Mouse (Mus musculus): ENCODE measurements around the gene Ctnna3. TPM values are rescaled to one million over a fixed set of nuclear protein-coding genes. Genes with fewer than 3 reads are reported as not detected.
"Not testable (repeated sequence)": the region's sequence is repeated elsewhere in the genome, so short reads cannot be mapped to it uniquely, and the experiment has no call there.

Gene Ctnna3
- polyA plus RNA-seq, 1 experiment from 2014 or later = 1.7 TPM

GRCm38 (mm10) chr10:64181696-64182095 is 751.8 kb downstream of the Ctnna3 start:
- no peaks in the 10 kb centered on the region for H3K36me3 ChIP-seq (ENCODE audit: control insufficient read depth, insufficient read depth, low read length)
- no peaks in the 10 kb centered on the region for H3K9me3 ChIP-seq (ENCODE audit: control insufficient read depth, low read length)
- H3K27ac ChIP-seq (ENCODE audit: low read depth) = no peak overlapping the region
- H3K4me3 ChIP-seq (ENCODE audit: low read depth, low read length) = no peak overlapping the region
- ATAC-seq (replicated peaks; ENCODE audit: low FRiP score, low TSS enrichment, low read depth) (no peak), DNase-seq (ENCODE audit: low spot score) (no peak)
- WGBS = 88% methylated on average over 13 of the region's 13 CpGs
- no peak overlapping the region for H3K4me2 ChIP-seq (ENCODE audit: low read length)
- H3K27me3 ChIP-seq (replicated peaks; ENCODE audit: control insufficient read depth, insufficient read depth, low read length) = no peaks in the 10 kb centered on the region
- H3K9ac ChIP-seq (ENCODE audit: low read length) = no peak overlapping the region
- H3K4me1 ChIP-seq (replicated peaks; ENCODE audit: control insufficient read depth, insufficient read depth, low read length) = no peaks in the 10 kb centered on the region

DNA sequence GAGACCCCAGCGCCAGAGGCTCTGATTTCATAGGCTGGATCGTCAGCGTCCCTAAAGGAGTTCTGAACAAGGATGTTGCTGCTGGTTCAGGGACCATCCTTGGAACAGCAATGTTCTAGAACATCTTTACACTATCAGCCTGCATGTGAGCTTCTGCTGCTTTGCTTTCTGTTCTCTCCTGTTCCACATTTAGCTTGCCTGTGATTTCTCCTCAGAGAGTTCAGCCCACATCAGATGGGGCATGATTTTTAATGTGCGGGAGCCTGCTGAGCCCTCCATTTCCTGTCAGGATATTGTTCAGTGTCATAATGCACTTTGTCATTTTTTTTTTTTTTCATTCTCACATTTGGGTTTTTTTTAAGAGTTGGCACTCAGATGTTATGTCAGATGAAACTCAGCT is 752.8 kb downstream of the Ctnna3 start:
- H3K9me3 ChIP-seq (ENCODE audit: control insufficient read depth, low read length) = no peaks in the 10 kb centered on the region
- H3K36me3 ChIP-seq (ENCODE audit: control insufficient read depth, insufficient read depth, low read length) = no peaks in the 10 kb centered on the region
- 93% methylated on average over 4 of the region's 4 CpGs for WGBS
- no peak for DNase-seq (ENCODE audit: low spot score)
- no peak overlapping the region for H3K9ac ChIP-seq (ENCODE audit: low read length)
- H3K4me1 ChIP-seq (replicated peaks; ENCODE audit: control insufficient read depth, insufficient read depth, low read length) = no peaks in the 10 kb centered on the region
- no peak for ATAC-seq (replicated peaks; ENCODE audit: low FRiP score, low TSS enrichment, low read depth)
- H3K4me2 ChIP-seq (ENCODE audit: low read length) = no peak overlapping the region
- no peaks in the 10 kb centered on the region for H3K27me3 ChIP-seq (replicated peaks; ENCODE audit: control insufficient read depth, insufficient read depth, low read length)
- H3K4me3 ChIP-seq (ENCODE audit: low read depth, low read length) = no peak overlapping the region
- no peak overlapping the region for H3K27ac ChIP-seq (ENCODE audit: low read depth)

- ATAC-seq (replicated peaks; ENCODE audit: low FRiP score, low TSS enrichment, low read depth) = no peak
Observed at GRCm38 (mm10) chr10:64188046-64188445, 758.1 kb downstream of the Ctnna3 start.

DNA sequence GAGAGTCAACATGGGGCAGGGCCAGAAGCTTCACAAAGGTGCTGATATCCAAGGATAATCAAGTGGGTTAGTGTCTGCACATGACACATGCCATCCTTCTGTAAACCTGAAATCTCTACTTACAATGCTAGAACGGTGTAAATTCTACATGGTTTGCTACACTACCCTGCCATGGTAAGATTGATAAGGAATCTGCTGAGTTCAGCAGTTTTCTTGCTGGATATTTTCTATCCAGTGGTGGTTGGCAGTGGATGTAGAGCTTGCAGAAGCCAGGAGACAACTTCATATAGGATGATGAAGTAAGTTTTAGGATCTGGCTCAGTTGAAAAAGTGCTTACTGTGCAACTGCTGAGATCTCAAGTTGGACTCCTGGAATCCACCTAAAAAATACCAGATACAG is 767.7 kb downstream of the Ctnna3 start:
- H3K4me2 ChIP-seq (ENCODE audit: low read length) = no peak overlapping the region
- ATAC-seq (replicated peaks; ENCODE audit: low FRiP score, low TSS enrichment, low read depth) = no peak
- H3K36me3 ChIP-seq (ENCODE audit: control insufficient read depth, insufficient read depth, low read length) = no peaks in the 10 kb centered on the region
- H3K27me3 ChIP-seq (replicated peaks; ENCODE audit: control insufficient read depth, insufficient read depth, low read length) = no peaks in the 10 kb centered on the region
- no peak overlapping the region for H3K27ac ChIP-seq (ENCODE audit: low read depth)
- DNase-seq (ENCODE audit: low spot score) = no peak
- H3K9me3 ChIP-seq (ENCODE audit: control insufficient read depth, low read length) = no peaks in the 10 kb centered on the region
- H3K4me1 ChIP-seq (replicated peaks; ENCODE audit: control insufficient read depth, insufficient read depth, low read length) = no peaks in the 10 kb centered on the region
- WGBS = 72% methylated on average over 1 of the region's 1 CpGs
- H3K9ac ChIP-seq (ENCODE audit: low read length) = no peak overlapping the region
- no peak overlapping the region for H3K4me3 ChIP-seq (ENCODE audit: low read depth, low read length)

More at GRCm38 (mm10) chr10:64188046-64188445, 758.1 kb downstream of the Ctnna3 start:
- WGBS = 79% methylated on average over 3 of the region's 3 CpGs
- Histone ChIP-seq H3K9me3 (ENCODE audit: control insufficient read depth, low read length) (no peaks in the 10 kb centered on the region), H3K9ac (ENCODE audit: low read length) (no peak overlapping the region), H3K4me1 (replicated peaks; ENCODE audit: control insufficient read depth, insufficient read depth, low read length) (no peaks in the 10 kb centered on the region), H3K36me3 (ENCODE audit: control insufficient read depth, insufficient read depth, low read length) (no peaks in the 10 kb centered on the region), H3K27ac (ENCODE audit: low read depth) (no peak overlapping the region), H3K27me3 (replicated peaks; ENCODE audit: control insufficient read depth, insufficient read depth, low read length) (no peaks in the 10 kb centered on the region), H3K4me2 (ENCODE audit: low read length) (no peak overlapping the region), H3K4me3 (ENCODE audit: low read depth, low read length) (no peak overlapping the region)
- no peak for DNase-seq (ENCODE audit: low spot score)

DNA sequence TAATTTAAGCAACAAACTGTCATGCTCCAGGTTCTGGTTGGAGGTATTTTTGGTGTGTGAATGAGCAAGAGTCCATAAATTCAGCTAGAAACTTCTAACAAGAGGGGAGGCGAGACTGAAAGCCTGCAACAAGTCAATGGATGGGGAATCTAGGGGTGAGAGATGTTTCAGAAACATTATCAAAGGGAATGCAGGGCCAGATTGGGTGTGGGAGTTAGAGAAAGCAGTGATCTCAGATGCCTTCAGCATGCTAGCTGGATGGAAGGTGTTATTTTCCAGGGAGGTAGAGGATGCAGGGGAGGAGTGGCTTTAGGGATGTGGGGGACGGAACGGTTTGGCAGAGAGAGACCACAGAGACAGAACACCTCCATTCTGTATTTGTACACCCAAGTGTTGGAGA is 785.7 kb downstream of the Ctnna3 start:
- Histone ChIP-seq H3K9ac (ENCODE audit: low read length) (no peak overlapping the region), H3K9me3 (ENCODE audit: control insufficient read depth, low read length) (no peaks in the 10 kb centered on the region), H3K4me1 (replicated peaks; ENCODE audit: control insufficient read depth, insufficient read depth, low read length) (no peaks in the 10 kb centered on the region), H3K27me3 (replicated peaks; ENCODE audit: control insufficient read depth, insufficient read depth, low read length) (no peaks in the 10 kb centered on the region), H3K4me3 (ENCODE audit: low read depth, low read length) (no peak overlapping the region), H3K27ac (ENCODE audit: low read depth) (no peak overlapping the region), H3K36me3 (ENCODE audit: control insufficient read depth, insufficient read depth, low read length) (no peaks in the 10 kb centered on the region), H3K4me2 (ENCODE audit: low read length) (no peak overlapping the region)
- 77% methylated on average over 3 of the region's 3 CpGs for WGBS
- DNase-seq (ENCODE audit: low spot score) (no peak), ATAC-seq (replicated peaks; ENCODE audit: low FRiP score, low TSS enrichment, low read depth) (no peak)

DNA sequence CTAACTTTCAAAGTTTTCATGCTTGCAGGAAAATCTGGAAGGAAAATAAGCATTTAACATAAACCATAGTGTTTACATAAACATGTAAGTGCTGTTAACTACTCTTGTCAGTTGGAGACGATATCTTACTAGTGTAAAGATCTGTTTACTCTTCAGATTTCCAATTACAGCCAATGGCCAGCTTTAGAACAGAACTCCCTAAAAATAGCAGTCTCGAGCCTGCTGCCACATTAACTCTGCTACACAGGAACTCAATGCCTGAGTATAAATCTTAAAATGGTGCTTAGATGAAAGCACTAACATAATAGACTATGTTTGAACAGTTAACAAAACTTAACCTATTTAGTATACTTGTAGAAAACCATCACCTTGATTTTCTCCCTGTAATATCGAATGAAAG is 793.1 kb downstream of the Ctnna3 start:
- no peak overlapping the region for H3K9ac ChIP-seq (ENCODE audit: low read length)
- H3K27ac ChIP-seq (ENCODE audit: low read depth) = no peak overlapping the region
- ATAC-seq (replicated peaks; ENCODE audit: low FRiP score, low TSS enrichment, low read depth) (no peak), DNase-seq (ENCODE audit: low spot score) (no peak)
- H3K27me3 ChIP-seq (replicated peaks; ENCODE audit: control insufficient read depth, insufficient read depth, low read length) = no peaks in the 10 kb centered on the region
- H3K4me3 ChIP-seq (ENCODE audit: low read depth, low read length) = no peak overlapping the region
- H3K4me2 ChIP-seq (ENCODE audit: low read length) = no peak overlapping the region; the same call in 1 of the 2 replicates
- WGBS = 32% methylated on average over 3 of the region's 3 CpGs
- no peaks in the 10 kb centered on the region for H3K36me3 ChIP-seq (ENCODE audit: control insufficient read depth, insufficient read depth, low read length)
- no peaks in the 10 kb centered on the region for H3K4me1 ChIP-seq (replicated peaks; ENCODE audit: control insufficient read depth, insufficient read depth, low read length)
- no peaks in the 10 kb centered on the region for H3K9me3 ChIP-seq (ENCODE audit: control insufficient read depth, low read length)

- no peak overlapping the region for H3K9ac ChIP-seq (ENCODE audit: low read length)
- H3K9me3 ChIP-seq (ENCODE audit: control insufficient read depth, low read length) = no peaks in the 10 kb centered on the region
- 95% methylated on average over 9 of the region's 9 CpGs for WGBS
- no peaks in the 10 kb centered on the region for H3K4me1 ChIP-seq (replicated peaks; ENCODE audit: control insufficient read depth, insufficient read depth, low read length)
- no peaks in the 10 kb centered on the region for H3K27me3 ChIP-seq (replicated peaks; ENCODE audit: control insufficient read depth, insufficient read depth, low read length)
- no peak overlapping the region for H3K4me3 ChIP-seq (ENCODE audit: low read depth, low read length)
- ATAC-seq (replicated peaks; ENCODE audit: low FRiP score, low TSS enrichment, low read depth) = no peak
- no peak overlapping the region for H3K4me2 ChIP-seq (ENCODE audit: low read length)
- DNase-seq (ENCODE audit: low spot score) = no peak
- no peak overlapping the region for H3K27ac ChIP-seq (ENCODE audit: low read depth)
- no peaks in the 10 kb centered on the region for H3K36me3 ChIP-seq (ENCODE audit: control insufficient read depth, insufficient read depth, low read length)
Observed at GRCm38 (mm10) chr10:64224007-64224406, 794.1 kb downstream of the Ctnna3 start.

DNA sequence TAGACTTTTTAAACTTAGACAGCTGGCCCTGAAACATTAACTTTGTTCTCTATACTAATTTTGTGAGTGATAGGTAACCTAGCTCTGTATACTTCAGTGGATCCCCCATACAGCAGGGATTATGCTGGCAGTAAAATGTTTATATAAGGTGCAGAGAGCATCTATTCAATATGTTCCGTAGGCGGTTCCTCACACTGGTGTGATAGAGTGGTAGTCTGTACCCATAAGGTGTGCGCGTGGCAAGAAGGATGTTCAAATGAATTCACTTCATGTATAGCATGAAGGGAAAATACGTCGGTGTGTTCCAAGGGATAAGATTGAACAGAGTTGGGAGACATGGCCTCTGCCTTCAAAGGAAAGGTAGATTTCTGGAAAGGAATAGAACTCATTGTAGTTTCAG is 794.5 kb downstream of the Ctnna3 start:
- Histone ChIP-seq H3K27me3 (replicated peaks; ENCODE audit: control insufficient read depth, insufficient read depth, low read length) (no peaks in the 10 kb centered on the region), H3K4me1 (replicated peaks; ENCODE audit: control insufficient read depth, insufficient read depth, low read length) (no peaks in the 10 kb centered on the region)

GRCm38 (mm10) chr10:64225826-64226225 is 795.9 kb downstream of the Ctnna3 start:
- not testable (repeated sequence) for H3K4me1 ChIP-seq (replicated peaks; ENCODE audit: control insufficient read depth, insufficient read depth, low read length); ATAC-seq (replicated peaks; ENCODE audit: low FRiP score, low TSS enrichment, low read depth); H3K9ac ChIP-seq (ENCODE audit: low read length)

More for the DNA sequence above, 794.5 kb downstream of the Ctnna3 start:
- WGBS = 89% methylated on average over 6 of the region's 6 CpGs
- DNase-seq (ENCODE audit: low spot score) (no peak), ATAC-seq (replicated peaks; ENCODE audit: low FRiP score, low TSS enrichment, low read depth) (no peak)
- Histone ChIP-seq H3K36me3 (ENCODE audit: control insufficient read depth, insufficient read depth, low read length) (no peaks in the 10 kb centered on the region), H3K4me2 (ENCODE audit: low read length) (no peak overlapping the region), H3K9me3 (ENCODE audit: control insufficient read depth, low read length) (no peaks in the 10 kb centered on the region), H3K9ac (ENCODE audit: low read length) (no peak overlapping the region), H3K4me3 (ENCODE audit: low read depth, low read length) (no peak overlapping the region), H3K27ac (ENCODE audit: low read depth) (no peak overlapping the region)

More at GRCm38 (mm10) chr10:64225826-64226225, 795.9 kb downstream of the Ctnna3 start:
- not testable (repeated sequence) for H3K27ac ChIP-seq (ENCODE audit: low read depth); DNase-seq (ENCODE audit: low spot score); H3K27me3 ChIP-seq (replicated peaks; ENCODE audit: control insufficient read depth, insufficient read depth, low read length); H3K4me3 ChIP-seq (ENCODE audit: low read depth, low read length); H3K36me3 ChIP-seq (ENCODE audit: control insufficient read depth, insufficient read depth, low read length); H3K9me3 ChIP-seq (ENCODE audit: control insufficient read depth, low read length); H3K4me2 ChIP-seq (ENCODE audit: low read length)
